Mouse (Mus musculus): ENCODE results near the gene Ldb3. TPM values are rescaled to one million over a fixed set of nuclear protein-coding genes. Genes with fewer than 3 reads are reported as not detected.

Gene Ldb3
- polyA plus RNA-seq, 1 experiment: 0.83 TPM

DNA sequence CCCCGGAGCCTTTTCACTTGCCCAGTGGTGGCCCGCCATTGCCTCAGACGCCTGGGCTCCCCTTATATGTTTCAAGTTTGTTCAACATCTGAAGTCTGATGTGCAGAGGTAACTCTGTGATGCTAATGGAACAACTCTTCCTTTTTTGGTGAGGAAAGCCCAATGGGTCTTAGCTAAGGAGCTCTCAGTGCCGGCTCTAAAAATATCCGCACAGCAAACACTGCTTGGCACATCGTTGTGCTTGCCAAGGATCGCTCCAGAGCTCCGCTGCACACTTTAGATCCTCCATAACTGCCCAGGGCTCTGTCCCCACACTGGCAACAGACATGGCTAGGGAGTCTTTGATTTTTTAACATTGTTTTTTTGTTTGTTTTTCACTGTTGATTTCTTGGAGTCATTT, 59.7 kb downstream of the Ldb3 start:
- DNase-seq (ENCODE audit: low read depth): no peak
- TF ChIP-seq CTCF (IDR thresholded peaks at IDR 0.05; ENCODE audit: borderline replicate concordance, extremely low read depth, insufficient read depth, insufficient read length) (no peak), POLR2A (IDR thresholded peaks at IDR 0.05; ENCODE audit: borderline replicate concordance, extremely low read depth, insufficient read depth, insufficient read length, poor library complexity, severe bottlenecking) (no peak)

DNA sequence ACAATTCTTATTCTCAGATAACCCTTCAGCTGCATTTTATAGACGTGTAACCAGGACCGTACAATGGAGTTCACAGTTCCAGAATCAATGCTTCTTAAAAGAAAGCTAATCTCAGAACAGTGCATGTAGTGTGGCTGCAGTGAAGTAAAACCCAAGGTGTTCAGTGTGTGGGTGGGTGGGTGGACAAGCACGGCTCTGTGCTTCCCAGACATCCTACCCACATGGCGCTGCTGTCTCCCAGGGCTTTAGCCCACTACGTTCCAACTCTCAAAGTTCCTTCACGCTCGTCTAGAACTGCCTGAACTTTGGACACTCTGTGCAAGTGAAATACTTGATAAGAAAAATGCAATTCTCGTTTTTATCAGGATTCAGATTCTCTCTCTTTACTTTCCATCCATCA, 65.8 kb downstream of the Ldb3 start, which contains the start of gene 9230112D13Rik:
TSS of gene 9230112D13Rik (minus strand) at position 101 of the 400 bp plus-strand sequence.
- DNase-seq (ENCODE audit: low read depth): no peak
- no peak for TF ChIP-seq POLR2A (IDR thresholded peaks at IDR 0.05; ENCODE audit: borderline replicate concordance, extremely low read depth, insufficient read depth, insufficient read length, poor library complexity, severe bottlenecking)
- no peak for TF ChIP-seq CTCF (IDR thresholded peaks at IDR 0.05; ENCODE audit: borderline replicate concordance, extremely low read depth, insufficient read depth, insufficient read length)

DNA sequence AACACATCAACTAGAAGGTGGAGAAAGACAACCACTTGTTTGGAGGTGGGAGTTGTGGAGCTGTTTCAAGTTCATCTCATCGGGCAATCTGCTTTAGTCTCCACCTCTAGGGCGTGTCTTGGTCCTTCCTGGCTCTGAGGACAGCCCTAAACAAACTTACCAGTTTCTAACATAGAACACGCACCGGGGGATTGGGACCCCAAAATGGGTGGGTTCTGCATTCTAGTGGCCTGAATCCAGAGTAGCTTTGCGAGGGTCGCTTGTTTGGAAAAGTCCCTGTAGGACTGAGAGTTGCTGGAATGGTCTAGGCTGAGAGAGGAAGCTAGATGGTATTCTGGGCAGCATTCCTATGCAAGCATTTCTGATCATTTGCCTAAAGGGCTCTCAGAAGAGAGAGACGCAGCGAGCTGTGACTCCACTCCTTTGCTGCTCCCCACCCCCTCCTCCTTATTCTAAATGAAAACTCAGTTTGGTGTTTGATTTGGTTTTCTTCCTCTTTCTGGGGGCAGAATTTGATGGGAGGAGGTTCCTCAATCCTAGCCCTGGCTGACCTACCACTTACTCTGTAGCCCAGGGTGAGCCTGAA, 70.4 kb downstream of the Ldb3 start:
- TF ChIP-seq POLR2A (IDR thresholded peaks at IDR 0.05; ENCODE audit: borderline replicate concordance, extremely low read depth, insufficient read depth, insufficient read length, poor library complexity, severe bottlenecking) (no peak), CTCF (IDR thresholded peaks at IDR 0.05; ENCODE audit: borderline replicate concordance, extremely low read depth, insufficient read depth, insufficient read length) (no peak)
- DNase-seq (ENCODE audit: low read depth): no peak

DNA sequence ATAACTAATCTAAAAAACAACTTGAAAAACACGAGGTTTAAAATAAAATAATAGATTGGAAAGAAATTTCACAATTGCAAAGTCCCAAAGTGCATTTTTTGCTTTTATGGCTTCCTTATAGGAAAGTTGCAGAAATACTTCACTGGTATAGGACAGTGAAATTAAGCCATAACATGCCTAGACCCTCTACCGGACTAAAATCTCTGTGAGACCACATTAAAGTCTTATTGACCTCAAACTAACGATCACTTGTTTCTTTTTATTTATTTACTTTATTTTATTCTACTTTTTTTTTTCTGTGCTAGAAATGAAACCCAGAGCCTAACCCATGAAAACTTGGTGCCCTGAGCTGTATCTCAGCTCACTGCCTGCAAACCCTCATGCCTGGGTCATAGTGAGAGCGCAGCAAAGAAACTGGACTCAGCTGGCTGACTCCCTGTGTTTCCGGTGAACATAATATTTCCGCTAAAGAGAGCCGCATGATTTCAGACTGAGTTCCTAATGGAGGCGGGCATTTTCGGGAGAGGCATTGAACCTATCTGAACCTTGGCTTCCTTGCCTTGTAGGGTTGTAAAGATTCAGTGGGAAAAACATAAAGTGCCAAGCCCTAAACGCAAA, 71.4 kb downstream of the Ldb3 start:
- no peak for DNase-seq (ENCODE audit: low read depth)

DNA sequence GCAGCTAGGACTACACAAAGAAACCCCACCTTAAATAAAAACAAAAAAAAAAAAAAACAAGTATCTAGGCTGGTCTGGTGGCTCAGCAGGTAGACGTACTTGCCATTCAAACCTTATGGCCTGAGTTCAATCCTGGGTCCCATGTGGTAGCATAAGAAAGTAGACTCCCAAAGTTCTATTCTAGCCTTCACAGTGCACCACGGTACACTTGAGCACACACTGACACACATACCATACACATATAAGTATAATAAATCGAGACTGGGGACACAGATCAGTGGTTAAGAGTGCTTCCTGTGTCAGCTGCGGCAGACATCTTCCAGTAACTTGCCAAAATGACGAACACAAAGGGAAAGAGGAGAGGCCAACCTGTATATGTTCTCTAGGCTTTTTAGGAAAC, 72.6 kb downstream of the Ldb3 start:
- TF ChIP-seq POLR2A (IDR thresholded peaks at IDR 0.05; ENCODE audit: borderline replicate concordance, extremely low read depth, insufficient read depth, insufficient read length, poor library complexity, severe bottlenecking) (no peak), CTCF (IDR thresholded peaks at IDR 0.05; ENCODE audit: borderline replicate concordance, extremely low read depth, insufficient read depth, insufficient read length) (no peak)
- DNase-seq (ENCODE audit: low read depth): no peak

More for the DNA sequence above, 71.4 kb downstream of the Ldb3 start:
- no peak for TF ChIP-seq POLR2A (IDR thresholded peaks at IDR 0.05; ENCODE audit: borderline replicate concordance, extremely low read depth, insufficient read depth, insufficient read length, poor library complexity, severe bottlenecking)
- no peak for TF ChIP-seq CTCF (IDR thresholded peaks at IDR 0.05; ENCODE audit: borderline replicate concordance, extremely low read depth, insufficient read depth, insufficient read length)

DNA sequence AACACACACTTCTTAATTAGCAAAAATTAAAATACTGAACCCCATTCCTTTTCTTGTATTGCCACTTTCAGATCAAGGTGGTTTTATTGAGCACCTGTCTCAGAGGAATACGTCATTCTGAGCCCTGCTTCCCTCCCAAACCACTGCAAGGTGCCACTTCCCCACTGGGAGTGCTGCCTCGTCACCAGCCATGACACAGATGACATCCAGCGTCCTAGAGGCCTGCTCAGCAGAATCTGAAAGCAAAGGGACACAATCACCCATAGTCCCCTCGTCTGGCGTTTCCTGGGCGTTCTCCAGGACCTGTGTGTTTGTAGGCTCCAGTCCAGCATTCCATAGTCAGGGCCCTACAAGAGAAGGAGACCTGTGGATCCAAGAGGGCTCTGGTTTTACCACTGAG, 74.4 kb downstream of the Ldb3 start:
- DNase-seq (ENCODE audit: low read depth): peak; percentile 17
- TF ChIP-seq CTCF (IDR thresholded peaks at IDR 0.05; ENCODE audit: borderline replicate concordance, extremely low read depth, insufficient read depth, insufficient read length): no peak; the same call in 1 of the 2 replicates
- TF ChIP-seq POLR2A (IDR thresholded peaks at IDR 0.05; ENCODE audit: borderline replicate concordance, extremely low read depth, insufficient read depth, insufficient read length, poor library complexity, severe bottlenecking): no peak

DNA sequence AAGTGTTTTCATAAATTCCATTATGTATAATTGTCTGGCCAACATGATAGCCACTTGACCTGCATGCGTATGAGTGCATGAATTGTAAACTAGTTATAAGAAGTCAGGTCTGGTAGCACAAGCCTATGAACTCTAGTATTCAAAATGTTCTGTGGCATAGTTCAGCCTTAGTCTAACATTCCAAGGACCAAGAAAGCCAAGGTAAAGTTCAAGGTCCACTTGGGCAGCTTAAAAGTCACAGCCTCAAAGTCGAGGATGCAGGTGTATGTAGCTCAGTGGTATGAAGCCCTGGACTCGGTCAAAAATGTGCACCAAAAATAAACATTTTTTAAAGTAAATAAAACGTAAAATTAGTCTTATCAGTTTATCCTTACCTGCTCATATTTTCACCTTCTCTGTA, 75.9 kb downstream of the Ldb3 start:
- TF ChIP-seq POLR2A (IDR thresholded peaks at IDR 0.05; ENCODE audit: borderline replicate concordance, extremely low read depth, insufficient read depth, insufficient read length, poor library complexity, severe bottlenecking): no peak
- no peak for TF ChIP-seq CTCF (IDR thresholded peaks at IDR 0.05; ENCODE audit: borderline replicate concordance, extremely low read depth, insufficient read depth, insufficient read length)
- no peak for DNase-seq (ENCODE audit: low read depth)

DNA sequence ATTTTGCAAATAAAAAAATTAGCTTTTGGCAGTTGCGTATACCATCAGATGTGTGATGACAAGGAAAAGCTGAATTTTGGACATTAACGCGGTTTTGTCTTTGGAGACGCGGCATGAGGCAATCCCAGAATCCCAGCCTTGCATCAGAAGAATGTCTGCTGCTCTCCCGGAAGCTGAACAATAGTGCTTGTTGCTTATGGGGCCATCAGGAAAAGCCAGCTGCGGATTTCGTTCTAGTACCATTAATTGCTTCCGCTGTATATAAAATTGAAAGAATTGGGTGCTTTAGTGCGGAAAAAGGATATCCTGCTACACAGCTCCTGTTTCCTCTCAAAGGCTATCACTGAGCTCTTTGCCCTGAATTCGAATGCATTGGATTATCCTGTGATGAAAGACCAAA, 76.6 kb downstream of the Ldb3 start:
- TF ChIP-seq CTCF (IDR thresholded peaks at IDR 0.05; ENCODE audit: borderline replicate concordance, extremely low read depth, insufficient read depth, insufficient read length): no peak
- no peak for TF ChIP-seq POLR2A (IDR thresholded peaks at IDR 0.05; ENCODE audit: borderline replicate concordance, extremely low read depth, insufficient read depth, insufficient read length, poor library complexity, severe bottlenecking)
- peak; percentile 50 for DNase-seq (ENCODE audit: low read depth)

DNA sequence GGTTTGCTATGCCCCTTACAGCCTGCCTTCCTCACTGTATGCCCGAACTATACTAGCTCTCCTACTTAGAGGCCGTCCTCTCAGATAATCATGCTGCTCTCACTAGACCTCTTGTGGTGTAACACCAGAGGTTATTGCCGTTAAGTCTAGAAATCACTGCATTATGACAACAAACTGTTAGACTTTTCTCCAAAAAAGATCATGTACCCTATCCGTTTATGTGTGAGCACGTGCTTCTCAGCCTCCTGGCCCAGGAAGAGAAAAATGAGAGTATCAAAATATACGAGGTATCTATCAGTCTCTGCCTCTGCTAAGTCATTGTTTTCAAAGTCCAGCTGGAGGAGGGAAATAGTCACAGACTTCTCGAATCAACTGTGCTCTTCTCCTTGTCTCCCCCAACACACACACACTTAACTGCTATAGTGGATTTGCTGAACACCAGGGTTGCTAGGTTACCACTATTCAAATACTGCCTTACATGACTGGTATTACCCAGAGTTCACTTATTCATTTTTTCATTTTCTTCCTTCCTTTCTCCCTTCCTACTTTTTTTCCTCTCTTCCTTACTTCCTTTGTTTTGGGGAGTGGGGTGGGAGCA, 79.5 kb downstream of the Ldb3 start:
- peak; percentile 66 for DNase-seq (ENCODE audit: low read depth)
- no peak for TF ChIP-seq CTCF (IDR thresholded peaks at IDR 0.05; ENCODE audit: borderline replicate concordance, extremely low read depth, insufficient read depth, insufficient read length)
- no peak for TF ChIP-seq POLR2A (IDR thresholded peaks at IDR 0.05; ENCODE audit: borderline replicate concordance, extremely low read depth, insufficient read depth, insufficient read length, poor library complexity, severe bottlenecking)

DNA sequence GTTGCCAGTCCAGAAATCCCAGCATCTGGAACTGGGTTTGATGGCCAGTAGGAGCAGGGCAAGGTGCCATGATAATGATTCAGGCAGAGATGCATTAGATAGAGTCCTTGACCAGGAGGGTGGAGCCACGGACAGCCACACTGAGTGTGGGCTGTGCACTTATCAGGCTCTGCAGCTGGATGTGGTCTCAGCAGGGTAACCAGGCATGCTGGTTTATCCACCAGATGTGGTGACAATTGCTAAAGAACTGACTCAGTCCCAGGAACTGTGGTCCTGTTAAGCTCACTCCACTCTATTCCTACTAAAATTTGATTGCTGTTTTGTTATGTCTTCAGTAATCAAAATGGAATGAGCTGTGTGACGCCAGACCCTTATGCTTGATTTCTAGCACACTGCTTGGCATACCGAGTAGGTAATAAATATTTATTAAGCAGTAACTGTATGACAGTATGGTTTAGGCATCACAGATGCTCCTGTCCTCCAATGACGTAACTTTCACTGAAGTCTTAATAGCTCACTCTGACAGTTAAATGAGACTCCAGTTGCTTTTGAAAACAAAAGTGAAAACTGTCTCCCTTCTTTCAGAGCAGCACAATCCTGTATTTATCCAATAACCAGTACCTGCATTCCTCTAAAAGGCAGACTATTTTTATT, 80.2 kb downstream of the Ldb3 start:
- DNase-seq (ENCODE audit: low read depth): peak; percentile 73
- TF ChIP-seq CTCF (IDR thresholded peaks at IDR 0.05; ENCODE audit: borderline replicate concordance, extremely low read depth, insufficient read depth, insufficient read length) (no peak), POLR2A (IDR thresholded peaks at IDR 0.05; ENCODE audit: borderline replicate concordance, extremely low read depth, insufficient read depth, insufficient read length, poor library complexity, severe bottlenecking) (no peak)

DNA sequence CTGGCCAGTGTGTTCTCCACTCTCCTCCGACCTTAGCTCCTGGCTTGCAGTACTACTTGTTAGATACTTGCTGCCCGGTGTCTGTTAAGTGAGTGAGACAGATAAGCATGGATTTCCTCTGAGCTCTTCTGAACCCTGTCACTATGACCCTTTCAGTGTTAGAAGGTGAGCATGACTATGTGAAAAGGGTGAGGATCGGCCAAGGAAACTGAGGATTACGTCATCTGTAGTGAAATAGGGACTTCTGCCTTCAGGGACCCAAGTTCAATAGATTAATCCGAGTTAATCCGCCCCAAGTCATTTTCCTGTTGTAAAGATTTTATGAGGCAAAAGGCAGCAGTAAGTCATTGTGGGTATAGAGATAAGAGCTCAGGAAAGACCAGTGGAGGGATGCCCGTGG, 83.2 kb downstream of the Ldb3 start:
- DNase-seq (ENCODE audit: low read depth): no peak
- TF ChIP-seq POLR2A (IDR thresholded peaks at IDR 0.05; ENCODE audit: borderline replicate concordance, extremely low read depth, insufficient read depth, insufficient read length, poor library complexity, severe bottlenecking) (no peak), CTCF (IDR thresholded peaks at IDR 0.05; ENCODE audit: borderline replicate concordance, extremely low read depth, insufficient read depth, insufficient read length) (no peak)

Measured in brain, embryonic 14.5 days (tissue).